Mouse (Mus musculus) telencephalon, adult 2 months (tissue): ENCODE measurements at regions not wholly inside any gene's neighbourhood (a gene's known extent, or its start where the extent isn't known, plus 50 kb on each side); places are given as distances from the start of the nearest gene placed in this dataset.

ENCODE experiments used
- DNase-seq: peaks from one replicate; pipeline ENCODE4 v3.0.0-alpha.2; 2011; ENCODE audit warnings: low read depth, low spot score

DNA sequence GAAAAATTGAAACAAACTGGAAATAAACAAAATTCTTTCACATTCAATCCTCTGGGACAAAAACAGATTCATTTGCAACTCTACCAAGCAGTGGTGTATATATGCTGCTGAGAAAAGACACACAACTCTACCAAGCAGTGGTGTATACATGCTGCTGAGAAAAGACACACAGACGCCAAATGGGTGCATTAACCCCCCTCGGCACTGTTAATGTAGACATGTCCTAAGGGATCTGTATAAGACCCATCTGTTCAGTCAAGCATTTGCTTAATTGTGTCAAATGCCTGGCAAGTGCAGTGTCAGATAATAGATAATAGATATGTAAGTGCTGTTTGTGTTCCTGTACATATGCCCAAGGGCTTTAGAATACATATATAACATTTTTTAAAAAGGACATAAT is 1035.2 kb upstream of the B3galt2 start:
- no peak for DNase-seq

DNA sequence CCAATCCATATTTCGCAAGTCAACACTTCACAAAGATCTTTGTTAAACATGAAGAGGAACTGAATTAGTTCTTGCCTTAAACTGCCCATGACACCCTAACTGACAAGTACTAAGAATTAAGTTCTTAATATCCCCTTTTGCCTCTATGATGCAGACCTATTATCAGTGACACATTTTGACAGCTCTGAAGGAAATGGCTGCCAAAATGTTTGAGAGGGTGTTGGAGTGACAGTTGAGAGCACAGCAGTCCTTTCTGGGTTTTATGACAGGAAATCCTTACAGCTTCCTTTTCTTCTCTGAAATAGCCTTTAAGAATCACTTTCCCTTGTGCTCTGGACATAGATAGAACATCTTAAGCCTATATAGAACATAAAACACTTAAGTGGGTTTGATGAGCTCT is 1034.4 kb upstream of the B3galt2 start:
- DNase-seq: no peak

DNA sequence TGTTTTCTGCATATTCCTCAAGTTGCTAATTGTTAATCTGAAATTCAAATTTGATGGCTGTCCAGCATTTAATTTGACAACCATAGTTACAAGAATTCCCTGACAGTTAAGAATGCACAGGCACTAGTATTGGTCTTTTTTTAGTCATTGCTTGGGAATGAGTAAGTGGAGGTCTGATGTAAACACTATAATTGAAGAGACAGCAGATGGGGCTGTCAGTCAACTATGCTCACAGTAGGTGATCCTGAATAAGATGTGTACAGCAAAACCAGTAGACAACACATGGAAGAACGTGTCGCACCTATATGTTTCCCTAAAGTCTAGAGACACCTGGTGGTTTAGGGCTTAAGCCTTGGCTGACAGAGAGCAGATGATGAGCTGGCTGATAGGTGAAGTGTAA is 1019.0 kb upstream of the B3galt2 start:
- DNase-seq: no peak

GRCm38 (mm10) chr1:142624303-142624702 is 1016.2 kb upstream of the B3galt2 start:
- DNase-seq: no peak

- peak; percentile 39 for DNase-seq
Measured at GRCm38 (mm10) chr1:142655289-142655688, 985.2 kb upstream of the B3galt2 start.

DNA sequence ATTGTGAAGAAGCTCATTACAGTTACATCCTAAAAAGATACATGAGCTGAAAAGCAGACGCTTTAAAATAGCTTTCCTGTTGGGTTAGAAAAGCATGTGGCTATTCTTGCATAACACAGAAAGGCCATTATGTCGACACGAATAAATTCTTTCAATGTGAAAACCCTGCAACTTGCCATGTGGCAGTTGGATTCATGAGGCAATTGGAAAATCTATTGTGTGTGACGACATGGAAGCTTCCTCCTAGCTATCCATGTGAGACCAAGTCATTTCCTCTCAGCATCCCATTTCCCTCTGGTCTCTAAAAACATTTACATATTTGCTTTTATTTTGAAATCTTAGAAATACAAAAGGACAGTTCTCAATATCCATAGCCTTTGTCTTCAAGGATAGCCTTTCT is 975.2 kb upstream of the B3galt2 start:
- DNase-seq: no peak

DNA sequence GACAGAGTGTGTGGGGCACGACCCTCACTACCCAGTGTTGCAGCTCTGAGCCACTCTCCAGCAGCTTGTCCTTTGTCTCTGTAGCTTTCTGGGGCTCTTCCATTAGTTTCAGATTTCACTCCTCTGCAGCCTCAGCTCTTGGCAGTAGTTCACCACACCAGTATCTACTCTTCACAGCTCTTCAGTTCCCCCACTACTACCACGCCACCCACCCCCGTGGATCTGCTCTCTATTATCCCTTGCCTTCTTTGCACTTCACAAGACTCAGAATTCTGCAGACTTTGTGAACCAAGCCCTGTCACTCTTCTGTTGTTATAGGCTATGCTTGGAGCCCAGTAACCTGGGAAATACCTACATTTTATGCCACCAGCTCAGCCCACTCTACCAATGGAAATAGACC is 960.5 kb upstream of the B3galt2 start:
- DNase-seq: peak; percentile 6

DNA sequence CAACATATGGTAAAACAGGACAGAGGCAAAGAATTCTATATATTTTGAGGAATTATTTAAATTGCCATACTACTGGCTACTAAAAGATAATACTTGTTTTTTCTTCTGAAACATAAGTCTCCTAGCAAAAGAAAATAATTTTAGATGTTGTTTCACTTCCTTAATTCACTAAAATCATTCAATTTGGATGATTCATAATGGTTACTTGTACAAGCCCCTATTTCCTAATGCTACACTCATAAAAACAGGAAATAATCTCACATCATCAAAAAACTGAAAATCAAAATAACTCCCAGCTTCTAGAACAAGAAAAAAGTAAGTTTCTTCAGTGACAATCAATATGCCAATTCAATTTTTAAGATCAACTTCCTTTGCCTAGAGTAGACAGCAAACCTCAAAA is 951.6 kb upstream of the B3galt2 start:
- no peak for DNase-seq

DNA sequence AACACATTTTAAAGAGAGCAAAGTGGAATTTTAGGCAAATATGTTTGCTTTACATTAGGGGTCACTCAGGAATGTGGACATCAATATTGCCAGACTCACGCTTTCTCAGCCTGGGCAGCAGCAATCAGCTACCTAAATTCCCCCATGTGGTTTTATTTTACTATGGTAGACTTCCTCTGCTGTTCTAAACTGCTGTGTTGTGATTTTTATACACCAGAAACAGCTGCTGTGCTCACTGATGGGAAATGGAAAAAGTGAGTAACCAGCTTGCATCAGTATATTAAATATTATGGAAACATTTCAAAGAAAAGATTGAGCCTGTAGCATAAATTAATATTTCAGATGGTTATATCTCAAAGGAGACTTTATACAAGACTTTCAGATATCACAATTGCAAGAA is 945.3 kb upstream of the B3galt2 start:
- no peak for DNase-seq

- DNase-seq: peak; percentile 12
Measured at GRCm38 (mm10) chr1:142708263-142708662, 932.2 kb upstream of the B3galt2 start.

DNA sequence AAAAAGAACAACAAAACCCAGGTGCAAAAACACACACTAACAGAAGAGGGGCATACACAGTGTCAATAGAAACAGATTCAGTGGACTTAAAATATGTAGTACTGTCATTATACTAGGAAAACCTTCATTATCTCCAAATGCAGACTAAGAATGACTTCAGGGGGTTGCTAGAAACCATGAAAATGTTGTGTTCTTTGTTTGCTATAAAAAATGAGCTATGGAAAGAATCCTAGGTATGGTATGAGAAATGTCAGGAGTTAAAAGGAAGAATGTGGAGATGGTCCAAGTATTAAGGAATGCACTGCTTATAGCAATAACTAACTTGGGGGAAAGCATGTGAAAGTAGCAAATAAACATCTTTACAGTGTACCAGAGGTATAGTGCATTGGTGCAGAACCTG is 910.2 kb upstream of the B3galt2 start:
- no peak for DNase-seq

- no peak for DNase-seq
Measured at GRCm38 (mm10) chr1:142734108-142734507, 906.4 kb upstream of the B3galt2 start.

DNA sequence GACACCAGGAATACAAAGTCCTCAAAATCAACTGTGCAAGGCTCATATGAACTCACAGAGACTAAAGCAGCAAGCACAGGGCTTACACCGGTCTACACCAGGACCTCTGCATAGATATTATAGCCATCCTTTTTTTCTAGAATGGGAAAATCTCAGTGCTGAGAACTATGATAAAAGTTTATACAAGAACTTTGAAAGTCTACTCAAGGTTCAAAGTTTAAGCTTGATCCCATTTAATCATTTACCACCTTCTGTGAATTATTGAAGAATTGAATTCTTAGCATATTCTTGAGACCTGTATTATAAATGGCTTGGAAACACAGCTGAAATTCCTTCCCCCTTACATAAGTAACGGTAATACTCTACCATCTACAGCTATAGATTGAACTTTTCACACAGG is 902.1 kb upstream of the B3galt2 start:
- DNase-seq: no peak

DNA sequence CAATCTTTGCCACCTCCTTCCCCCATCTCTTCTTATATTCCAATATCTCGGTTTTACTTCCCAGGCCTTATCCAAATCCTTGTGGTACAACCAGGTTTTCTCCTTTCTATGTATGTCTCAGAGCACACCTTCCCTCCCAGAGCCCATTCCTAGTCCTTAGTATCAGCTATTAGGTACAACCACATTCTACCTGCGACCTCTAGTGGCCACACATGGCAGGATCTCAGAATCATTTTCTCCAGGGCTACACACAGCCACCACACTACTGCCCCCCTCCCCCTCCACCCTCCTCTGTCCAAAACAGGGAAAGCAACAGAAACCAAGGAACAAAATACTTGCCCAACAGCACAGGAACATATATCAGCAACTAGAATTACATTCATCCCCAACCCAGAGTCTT is 898.2 kb upstream of the B3galt2 start:
- DNase-seq: no peak

DNA sequence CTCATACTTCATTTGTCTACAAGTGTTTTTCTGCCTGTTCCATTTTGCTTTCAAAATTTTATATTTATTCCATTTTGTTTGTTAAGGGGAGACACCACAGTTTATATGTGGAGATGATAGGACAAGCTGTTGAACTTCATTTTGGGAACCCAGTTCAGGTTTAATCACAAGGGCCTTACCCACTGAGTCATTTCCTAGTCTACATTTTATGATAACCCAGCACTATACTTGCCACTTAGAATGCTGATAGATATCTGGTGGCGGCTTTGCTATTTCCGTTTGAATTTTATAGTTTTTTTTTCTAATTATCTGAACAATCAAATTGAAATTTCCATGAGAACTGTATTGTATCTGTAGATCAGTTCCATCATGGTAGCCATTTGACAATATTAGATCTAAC is 869.5 kb upstream of the B3galt2 start:
- DNase-seq: no peak
